In the genomic region with DNA sequence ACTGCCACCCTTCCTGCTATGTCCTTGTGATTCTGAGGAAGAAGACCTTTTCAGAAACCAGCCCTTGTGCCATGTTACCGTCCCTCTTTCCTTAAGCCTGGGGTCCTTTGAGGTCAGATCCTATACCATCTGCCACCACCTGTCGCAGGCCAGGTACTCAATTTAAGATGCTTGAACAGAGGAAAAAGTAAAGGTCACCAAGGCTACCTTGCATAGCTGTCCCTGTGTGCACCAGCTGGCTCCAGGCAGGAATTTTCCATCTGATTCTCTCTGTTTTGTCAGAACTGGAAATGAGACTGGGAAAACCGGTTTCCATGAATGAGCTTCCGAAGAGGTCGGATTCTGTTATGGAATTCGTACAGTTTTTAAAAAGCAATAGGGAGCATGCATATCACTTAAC, we compare ENCODE assay signal across 27 mouse cellular contexts.
DNase-seq lines count a peak whose midpoint lies in the region; ATAC-seq and TF ChIP-seq lines count a peak whose summit lies in the region.
"Had no signal": no experiment of that assay in that cellular context is flagged by ENCODE, and none has a peak within 500 bp of the region (broad histone marks: within the 10 kb centered on the region; RNA-seq: fewer than 3 reads in every experiment).

No protein-coding gene starts in this region.

- no peaks in the 10 kb centered on the region; the same call in 1 of the 2 replicates for H3K9me3 ChIP-seq in embryonic facial prominence, embryonic 14.5 days (ENCODE audit: control insufficient read depth, low read length)
- H3K9me3 ChIP-seq in embryonic facial prominence, embryonic 10.5 days, result 0 out of 2 replicates have a peak, but pooled peaks cover 4% of the 10 kb centered on the region
- H3K9me3 ChIP-seq in lung, embryonic 14.5 days (ENCODE audit: low read depth, low read length), result no peaks in the 10 kb centered on the region
- H3K9me3 ChIP-seq: hindbrain, embryonic 12.5 days; limb, embryonic 15.5 days; midbrain, embryonic 10.5 days; neural tube, embryonic 13.5 days had no signal

- peaks cover 20% of the 10 kb centered on the region for H3K4me1 ChIP-seq in embryonic facial prominence, embryonic 14.5 days (ENCODE audit: control insufficient read depth, insufficient read depth, low read length)
- peaks cover 15% of the 10 kb centered on the region; the same call in 1 of the 2 replicates for H3K4me1 ChIP-seq in embryonic facial prominence, embryonic 10.5 days
- peaks cover 14% of the 10 kb centered on the region for H3K4me1 ChIP-seq in lung, embryonic 14.5 days (ENCODE audit: insufficient read depth)
- H3K4me1 ChIP-seq: hindbrain, embryonic 12.5 days; midbrain, embryonic 10.5 days; neural tube, embryonic 13.5 days had no signal

- H3K4me3 ChIP-seq in embryonic facial prominence, embryonic 14.5 days (ENCODE audit: low read depth, low read length), result no peak overlapping the region
- no peak overlapping the region for H3K4me3 ChIP-seq in embryonic facial prominence, embryonic 10.5 days
- H3K4me3 ChIP-seq in lung, embryonic 14.5 days (ENCODE audit: low read depth, low read length), result no peak overlapping the region
- H3K4me3 ChIP-seq: heart, adult 2 months; hindbrain, embryonic 12.5 days; limb, embryonic 15.5 days; midbrain, embryonic 10.5 days; myocyte; neural tube, embryonic 13.5 days had no signal

- H3K27ac ChIP-seq in embryonic facial prominence, embryonic 14.5 days (replicated peaks; ENCODE audit: low read depth, low read length), result no peak overlapping the region
- no peak overlapping the region for H3K27ac ChIP-seq in embryonic facial prominence, embryonic 10.5 days (replicated peaks)
- peak overlapping the region; percentile 61 for H3K27ac ChIP-seq in lung, embryonic 14.5 days (ENCODE audit: low read depth)
- H3K27ac ChIP-seq: heart, adult 2 months; hindbrain, embryonic 12.5 days; limb, embryonic 15.5 days; liver, embryonic 14.5 days; midbrain, embryonic 10.5 days; neural tube, embryonic 13.5 days had no signal

- 85% methylated on average over 6 of the region's 6 CpGs for WGBS in embryonic facial prominence, embryonic 14.5 days
- WGBS in embryonic facial prominence, embryonic 10.5 days, result 88% methylated on average over 6 of the region's 6 CpGs
- WGBS in lung, embryonic 14.5 days, result 64% methylated on average over 6 of the region's 6 CpGs

- no peaks in the 10 kb centered on the region for H3K36me3 ChIP-seq in embryonic facial prominence, embryonic 14.5 days (ENCODE audit: control insufficient read depth, insufficient read depth, low read length)
- H3K36me3 ChIP-seq in embryonic facial prominence, embryonic 10.5 days (replicated peaks), result no peaks in the 10 kb centered on the region
- H3K36me3 ChIP-seq in lung, embryonic 14.5 days (ENCODE audit: insufficient read depth), result no peaks in the 10 kb centered on the region
- H3K36me3 ChIP-seq: hindbrain, embryonic 12.5 days; limb, embryonic 15.5 days; midbrain, embryonic 10.5 days; neural tube, embryonic 13.5 days had no signal

- ATAC-seq in embryonic facial prominence, embryonic 14.5 days (ENCODE audit: low read depth), result no peak
- ATAC-seq in lung, embryonic 14.5 days (ENCODE audit: insufficient read depth), result peak; percentile 12; the same call in 1 of the 2 replicates
- ATAC-seq: CD4-positive, CD25-positive, alpha-beta regulatory T cell, adult 4 months; forebrain, postnatal 0 days; inflammation-experienced regulatory T-cells, adult 6 months; midbrain, embryonic 16.5 days had no signal

- DNase-seq in embryonic facial prominence, embryonic 14.5 days (ENCODE audit: low spot score), result peak; percentile 55
- no peak for DNase-seq in embryonic facial prominence, embryonic 10.5 days (ENCODE audit: low spot score)
- peak; percentile 75 for DNase-seq in lung, embryonic 14.5 days
- DNase-seq in lung, adult 18-20 months, result no peak
- DNase-seq in cerebellum, adult 11-12 months, result peak; percentile 52
- peak; percentile 61 for DNase-seq in cerebellum, adult 9-11 months
- DNase-seq in embryo, embryonic 9.5 days (ENCODE audit: extremely low spot score), result no peak
- DNase-seq: adrenal gland, postnatal 25 days; embryo, embryonic 11 days; forebrain, postnatal 0 days; gastrocnemius, postnatal 25 days; heart, adult 2 months; kidney, adult 9 months; kidney, postnatal 36 days; layer of hippocampus, adult 9-11 months; retina, postnatal 1 day; right cerebral cortex, postnatal 25 days; spleen, adult 18-20 months had no signal

- H3K4me2 ChIP-seq in embryonic facial prominence, embryonic 14.5 days (ENCODE audit: low read depth, low read length), result no peak overlapping the region
- H3K4me2 ChIP-seq in lung, embryonic 14.5 days, result no peak overlapping the region
- H3K4me2 ChIP-seq: hindbrain, embryonic 12.5 days; limb, embryonic 15.5 days; neural tube, embryonic 13.5 days had no signal

- no peak overlapping the region for H3K9ac ChIP-seq in embryonic facial prominence, embryonic 14.5 days (ENCODE audit: low read depth, low read length)
- no peak overlapping the region for H3K9ac ChIP-seq in lung, embryonic 14.5 days
- H3K9ac ChIP-seq: forebrain, postnatal 0 days; hindbrain, embryonic 12.5 days; limb, embryonic 15.5 days; liver, embryonic 14.5 days; neural tube, embryonic 13.5 days had no signal

- TF ChIP-seq CTCF in lung, embryonic 14.5 days (IDR thresholded peaks at IDR 0.05; ENCODE audit: low read depth), result no peak

- no peaks in the 10 kb centered on the region for H3K27me3 ChIP-seq in embryonic facial prominence, embryonic 14.5 days (replicated peaks; ENCODE audit: control insufficient read depth, insufficient read depth, low read length)
- H3K27me3 ChIP-seq in embryonic facial prominence, embryonic 10.5 days (replicated peaks; ENCODE audit: low read depth, poor library complexity, severe bottlenecking), result no peaks in the 10 kb centered on the region
- H3K27me3 ChIP-seq in lung, embryonic 14.5 days (ENCODE audit: insufficient read depth, low read length), result no peaks in the 10 kb centered on the region
- H3K27me3 ChIP-seq: hindbrain, embryonic 12.5 days; limb, embryonic 15.5 days; neural tube, embryonic 13.5 days had no signal

Comparison
In these comparisons a context has a peak if more than half of its experiments do, and no peak if none do; other contexts are left out.
1. DNase-seq: peak in embryonic facial prominence, embryonic 14.5 days (single experiment), lung, embryonic 14.5 days (single experiment), cerebellum, adult 11-12 months (single experiment) and cerebellum, adult 9-11 months (single experiment); none in embryonic facial prominence, embryonic 10.5 days (single experiment), lung, adult 18-20 months (0 of 2) and embryo, embryonic 9.5 days (single experiment).